Mouse (Mus musculus): ENCODE results near the gene Tas2r130.
"Not testable (repeated sequence)": the region's sequence is repeated elsewhere in the genome, so short reads cannot be mapped to it uniquely, and the experiment has no call there.

Tas2r130 gene

GRCm38 (mm10) chr6:131630812-131631211 is at the start of gene Tas2r130:
TSS of gene Tas2r130 (minus strand) at chr6:131630912.
- no peak for DNase-seq

GRCm38 (mm10) chr6:131678786-131679185 is 48.1 kb upstream of the Tas2r130 start, which contains the start of gene Tas2r106:
TSS of gene Tas2r106 (minus strand) at chr6:131678886.
- DNase-seq, result no peak

- no peak for DNase-seq
Observed at GRCm38 (mm10) chr6:131660049-131660448, 29.3 kb upstream of the Tas2r130 start, which contains the start of gene Tas2r107. TSS of gene Tas2r107 (minus strand) at chr6:131660149.

- DNase-seq, result not testable (repeated sequence)
Observed at GRCm38 (mm10) chr6:131609956-131610355, 20.8 kb downstream of the Tas2r130 start.

- no peak for DNase-seq
Observed at GRCm38 (mm10) chr6:131604821-131605220, 25.9 kb downstream of the Tas2r130 start.
